Mouse (Mus musculus) fibroblast of lung, adult 2 months (primary cell): ENCODE data around the gene Oxsr1.

Experiments
- DNase-seq: peaks from one replicate; pipeline ENCODE4 v3.0.0-alpha.2; 2011; ENCODE audit warnings: low read depth

Oxsr1 gene

GRCm38 (mm10) chr9:119338350-119338749, 16.1 kb upstream of the Oxsr1 start:
- DNase-seq = no peak

GRCm38 (mm10) chr9:119337842-119338241, 15.6 kb upstream of the Oxsr1 start:
- DNase-seq = no peak

GRCm38 (mm10) chr9:119335571-119335970, 13.3 kb upstream of the Oxsr1 start:
- no peak for DNase-seq

GRCm38 (mm10) chr9:119334834-119335233, 12.6 kb upstream of the Oxsr1 start:
- no peak for DNase-seq

GRCm38 (mm10) chr9:119334324-119334723, 12.1 kb upstream of the Oxsr1 start:
- peak; percentile 47 for DNase-seq

- DNase-seq = no peak
Measured at GRCm38 (mm10) chr9:119330186-119330963, 8.1 kb upstream of the Oxsr1 start.

- no peak for DNase-seq
Measured at GRCm38 (mm10) chr9:119328488-119328887, 6.3 kb upstream of the Oxsr1 start.

- no peak for DNase-seq
Measured at GRCm38 (mm10) chr9:119324130-119324529, 1.9 kb upstream of the Oxsr1 start.

- no peak for DNase-seq
Measured at GRCm38 (mm10) chr9:119323260-119323645, 1.0 kb upstream of the Oxsr1 start.

- DNase-seq = no peak
Measured at GRCm38 (mm10) chr9:119321392-119322229, 616 bp downstream of the Oxsr1 start.

- no peak for DNase-seq
Measured at GRCm38 (mm10) chr9:119320946-119321345, 1.3 kb downstream of the Oxsr1 start.

GRCm38 (mm10) chr9:119320446-119320845, 1.8 kb downstream of the Oxsr1 start:
- no peak for DNase-seq

- no peak for DNase-seq
Measured at GRCm38 (mm10) chr9:119318891-119319290, 3.3 kb downstream of the Oxsr1 start.

GRCm38 (mm10) chr9:119313096-119313495, 9.1 kb downstream of the Oxsr1 start:
- DNase-seq = no peak

- DNase-seq = no peak
Measured at GRCm38 (mm10) chr9:119309067-119309466, 13.2 kb downstream of the Oxsr1 start.

- no peak for DNase-seq
Measured at GRCm38 (mm10) chr9:119305863-119306262, 16.4 kb downstream of the Oxsr1 start.

GRCm38 (mm10) chr9:119298563-119298962, 23.7 kb downstream of the Oxsr1 start:
- no peak for DNase-seq

- DNase-seq = no peak
Measured at GRCm38 (mm10) chr9:119297696-119298095, 24.5 kb downstream of the Oxsr1 start.

GRCm38 (mm10) chr9:119290791-119291190, 31.4 kb downstream of the Oxsr1 start:
- no peak for DNase-seq

GRCm38 (mm10) chr9:119280894-119281682, 41.1 kb downstream of the Oxsr1 start:
- no peak for DNase-seq

- no peak for DNase-seq
Measured at GRCm38 (mm10) chr9:119278031-119278430, 44.2 kb downstream of the Oxsr1 start.

GRCm38 (mm10) chr9:119276321-119276720, 45.9 kb downstream of the Oxsr1 start:
- no peak for DNase-seq
